Mouse (Mus musculus): ENCODE measurements at regions not wholly inside any gene's neighbourhood (a gene's known extent, or its start where the extent isn't known, plus 50 kb on each side); places are given as distances from the start of the nearest gene placed in this dataset.
"Not testable (repeated sequence)": the region's sequence is repeated elsewhere in the genome, so short reads cannot be mapped to it uniquely, and the experiment has no call there.

- no peak for DNase-seq
Measured at GRCm38 (mm10) chr9:84461441-84461840, 536.5 kb downstream of the Bckdhb start.

- peak in 1 of 2 experiments; percentile 4 for DNase-seq
Measured at GRCm38 (mm10) chr9:84466741-84467140, 541.8 kb downstream of the Bckdhb start.

- DNase-seq, result no peak
Measured at GRCm38 (mm10) chr9:84472696-84473095, 547.8 kb downstream of the Bckdhb start.

GRCm38 (mm10) chr9:84475906-84476305, 551.0 kb downstream of the Bckdhb start:
- no peak for DNase-seq

- DNase-seq, result no peak
Measured at GRCm38 (mm10) chr9:84499507-84499906, 574.6 kb downstream of the Bckdhb start.

GRCm38 (mm10) chr9:84502981-84503380, 578.0 kb downstream of the Bckdhb start:
- not testable (repeated sequence) for DNase-seq

- no peak for DNase-seq
Measured at GRCm38 (mm10) chr9:84517064-84517463, 592.1 kb downstream of the Bckdhb start.

- no peak for DNase-seq
Measured at GRCm38 (mm10) chr9:84545431-84545830, 620.5 kb downstream of the Bckdhb start.

- DNase-seq, result no peak
Measured at GRCm38 (mm10) chr9:84548012-84548660, 623.2 kb downstream of the Bckdhb start.

GRCm38 (mm10) chr9:84555237-84555636, 630.3 kb downstream of the Bckdhb start:
- no peak for DNase-seq

- no peak for DNase-seq
Measured at GRCm38 (mm10) chr9:84556261-84556844, 631.4 kb downstream of the Bckdhb start.

GRCm38 (mm10) chr9:84558346-84558745, 633.4 kb downstream of the Bckdhb start:
- DNase-seq, result no peak

GRCm38 (mm10) chr9:84569533-84569932, 644.6 kb downstream of the Bckdhb start:
- no peak for DNase-seq

- no peak for DNase-seq
Measured at GRCm38 (mm10) chr9:84577781-84578180, 652.8 kb downstream of the Bckdhb start.

- DNase-seq, result no peak
Measured at GRCm38 (mm10) chr9:84587791-84588190, 662.8 kb downstream of the Bckdhb start.

GRCm38 (mm10) chr9:84594724-84595123, 669.8 kb downstream of the Bckdhb start:
- DNase-seq, result no peak
